Mouse (Mus musculus) skeletal muscle tissue, adult 2 months (tissue): Measurements from ENCODE around the gene Mpl.
A peak's percentile ranks its signal among the peaks of the same experiment; 100 is the strongest.

Source experiments
- DNase-seq: peaks from one replicate; pipeline ENCODE4 v3.0.0-alpha.2; 2012; ENCODE audit warnings: low read depth, low spot score

Mpl gene

GRCm38 (mm10) chr4:118457345-118457975, at the start of gene Mpl:
TSS of gene Mpl (minus strand) at chr4:118457513.
- no peak for DNase-seq

GRCm38 (mm10) chr4:118505551-118505950, 48.2 kb upstream of the Mpl start:
- no peak for DNase-seq

GRCm38 (mm10) chr4:118500792-118501191, 43.5 kb upstream of the Mpl start:
- no peak for DNase-seq

GRCm38 (mm10) chr4:118500171-118500724, 42.9 kb upstream of the Mpl start:
- DNase-seq = peak; percentile 24

- DNase-seq = no peak
Observed at GRCm38 (mm10) chr4:118490461-118490860, 33.1 kb upstream of the Mpl start.

GRCm38 (mm10) chr4:118489717-118490132, 32.4 kb upstream of the Mpl start, which contains the start of gene Tie1:
TSS of gene Tie1 (minus strand) at chr4:118490061.
- DNase-seq = peak; percentile 49

- no peak for DNase-seq
Observed at GRCm38 (mm10) chr4:118476773-118477530, 19.6 kb upstream of the Mpl start.

- no peak for DNase-seq
Observed at GRCm38 (mm10) chr4:118472687-118473086, 15.4 kb upstream of the Mpl start.

GRCm38 (mm10) chr4:118471281-118471680, 14.0 kb upstream of the Mpl start:
- DNase-seq = no peak

- no peak for DNase-seq
Observed at GRCm38 (mm10) chr4:118465697-118466163, 8.4 kb upstream of the Mpl start.

- no peak for DNase-seq
Observed at GRCm38 (mm10) chr4:118464956-118465355, 7.6 kb upstream of the Mpl start.

- DNase-seq = no peak
Observed at GRCm38 (mm10) chr4:118446415-118447153, 10.7 kb downstream of the Mpl start.

- no peak for DNase-seq
Observed at GRCm38 (mm10) chr4:118445781-118446414, 11.4 kb downstream of the Mpl start.

- DNase-seq = no peak
Observed at GRCm38 (mm10) chr4:118445088-118445487, 12.2 kb downstream of the Mpl start.

- no peak for DNase-seq
Observed at GRCm38 (mm10) chr4:118437829-118438253, 19.5 kb downstream of the Mpl start.

GRCm38 (mm10) chr4:118436820-118437603, 20.3 kb downstream of the Mpl start, which contains the start of gene Cdc20:
TSS of gene Cdc20 (minus strand) at chr4:118437352.
- peak; percentile 88 for DNase-seq

GRCm38 (mm10) chr4:118432332-118432731, 25.0 kb downstream of the Mpl start:
- DNase-seq = no peak

- no peak for DNase-seq
Observed at GRCm38 (mm10) chr4:118429215-118429895, 28.0 kb downstream of the Mpl start.

GRCm38 (mm10) chr4:118428531-118429214, 28.6 kb downstream of the Mpl start:
- DNase-seq = no peak
